Mouse (Mus musculus) forebrain, embryonic 12.5 days (tissue): ENCODE measurements around the gene Syngr2. TPM values are rescaled to one million over a fixed set of nuclear protein-coding genes. Genes with fewer than 3 reads are reported as not detected.
"Not testable (repeated sequence)": the region's sequence is repeated elsewhere in the genome, so short reads cannot be mapped to it uniquely, and the experiment has no call there.

Experiments
- ATAC-seq: fragments of 200-750 bp; cut with Nextera tagmentation; 2 replicates; pipeline ENCODE4 v1.8.0; 2017; ENCODE audit warnings: moderate TSS enrichment; ENCODE audit not compliant: low FRiP score
- H3K27ac ChIP-seq: fragments of 300-500 bp; sonication (generic); 2 replicates; pipeline ENCODE4 v1.5.1; 2016; ENCODE audit warnings: mild to moderate bottlenecking
- H3K27me3 ChIP-seq: fragments of 300-500 bp; sonication (generic); 2 replicates; pipeline ENCODE4 v1.6.1; 2016; ENCODE audit warnings: mild to moderate bottlenecking
- H3K36me3 ChIP-seq: fragments of 300-500 bp; sonication (generic); replicated peaks from 2 replicates; pipeline ENCODE4 v1.6.1; 2016; ENCODE audit warnings: mild to moderate bottlenecking
- H3K4me1 ChIP-seq: fragments of 300-500 bp; sonication (generic); 2 replicates; pipeline ENCODE4 v1.6.1; 2016
- H3K4me2 ChIP-seq: fragments of 300-500 bp; sonication (generic); 2 replicates; pipeline ENCODE4 v1.6.1; 2016; ENCODE audit warnings: mild to moderate bottlenecking, moderate library complexity
- H3K4me3 ChIP-seq: fragments of 300-500 bp; sonication (generic); replicated peaks from 2 replicates; pipeline ENCODE4 v1.5.1; 2016; ENCODE audit warnings: mild to moderate bottlenecking
- H3K9ac ChIP-seq: fragments of 300-500 bp; sonication (generic); 2 replicates; pipeline ENCODE4 v1.6.1; 2016; ENCODE audit warnings: mild to moderate bottlenecking
- H3K9me3 ChIP-seq: fragments of 300-500 bp; sonication (generic); 2 replicates; pipeline ENCODE4 v1.6.1; 2016
- WGBS: fragments of 180-500 bp; shearing (Covaris S2); methylation state at CpG from one replicate; pipeline ENCODE4 v1.1.7; 2016; 5-methylcytosine and 5-hydroxymethylcytosine counted together
- polyA plus RNA-seq: library from polyadenylated mRNA; unstranded; fragments of >200 nt; fragmentation: Nextera tagmentation; extraction: Ambion mirVana; gene quantifications from 2 replicates; pipeline ENCODE4 v1.2.1, GENCODE M21; 2016

The Syngr2 gene
- polyA plus RNA-seq, 1 experiment from 2014 or later = 25.5 TPM

DNA sequence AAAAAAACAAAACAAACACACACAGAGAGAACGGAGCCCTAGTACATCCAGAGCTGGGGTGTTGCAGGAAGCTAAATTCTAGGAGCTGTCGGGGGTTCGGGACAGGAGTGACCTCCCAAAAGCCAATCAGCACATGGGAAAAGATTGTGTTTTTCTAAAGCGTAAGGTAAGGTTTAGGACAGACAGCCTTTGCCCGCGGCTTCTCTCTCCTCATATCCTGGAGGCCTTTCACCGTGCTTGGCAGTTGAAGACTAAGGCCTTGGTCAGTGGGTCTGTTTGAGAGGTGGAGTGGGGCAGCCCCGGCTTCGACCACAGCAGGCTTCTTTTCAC, 26.8 kb upstream of the Syngr2 start:
- peak overlapping the region; percentile 62 for H3K4me2 ChIP-seq
- H3K4me1 ChIP-seq = peaks cover 44% of the 10 kb centered on the region
- H3K27ac ChIP-seq = 0 out of 2 replicates have a peak overlapping the region, but pooled peaks have one; percentile 19
- H3K9me3 ChIP-seq = no peaks in the 10 kb centered on the region
- no peaks in the 10 kb centered on the region for H3K36me3 ChIP-seq
- H3K27me3 ChIP-seq = peaks cover 77% of the 10 kb centered on the region
- ATAC-seq = no peak
- peak overlapping the region; percentile 33 for H3K4me3 ChIP-seq
- WGBS = 37% methylated on average over 9 of the region's 9 CpGs
- peak overlapping the region; percentile 50; the same call in 1 of the 2 replicates for H3K9ac ChIP-seq

DNA sequence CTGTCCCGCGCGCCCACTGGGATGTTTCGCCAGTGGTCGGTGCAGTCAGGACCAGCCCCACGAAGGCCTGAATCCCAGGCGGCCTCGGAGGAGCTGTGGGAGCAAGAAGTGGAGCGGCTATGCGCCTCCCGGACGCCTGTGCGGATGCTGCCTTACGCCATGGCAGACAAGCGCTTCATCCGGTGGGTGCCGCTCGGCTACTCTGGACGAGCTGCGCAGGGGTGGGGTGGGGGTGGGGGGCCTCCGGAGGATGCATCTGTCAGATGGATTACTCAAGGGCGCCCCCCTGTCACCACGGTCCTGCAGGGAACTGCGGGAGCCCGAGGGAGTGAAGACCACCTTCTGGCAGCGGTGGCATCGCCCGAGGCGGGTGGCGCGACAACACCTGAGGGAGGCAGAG, 26.4 kb upstream of the Syngr2 start:
- Histone ChIP-seq H3K27me3 (peaks cover 74% of the 10 kb centered on the region), H3K36me3 (no peaks in the 10 kb centered on the region), H3K4me3 (peak overlapping the region; percentile 33), H3K4me1 (peaks cover 44% of the 10 kb centered on the region), H3K4me2 (peak overlapping the region; percentile 62), H3K9me3 (no peaks in the 10 kb centered on the region), H3K27ac (0 out of 2 replicates have a peak overlapping the region, but pooled peaks have one; percentile 19), H3K9ac (peak overlapping the region; percentile 50)
- whole genome bisulfite sequencing = 3% methylated on average over 31 of the region's 31 CpGs
- ATAC-seq = no peak

DNA sequence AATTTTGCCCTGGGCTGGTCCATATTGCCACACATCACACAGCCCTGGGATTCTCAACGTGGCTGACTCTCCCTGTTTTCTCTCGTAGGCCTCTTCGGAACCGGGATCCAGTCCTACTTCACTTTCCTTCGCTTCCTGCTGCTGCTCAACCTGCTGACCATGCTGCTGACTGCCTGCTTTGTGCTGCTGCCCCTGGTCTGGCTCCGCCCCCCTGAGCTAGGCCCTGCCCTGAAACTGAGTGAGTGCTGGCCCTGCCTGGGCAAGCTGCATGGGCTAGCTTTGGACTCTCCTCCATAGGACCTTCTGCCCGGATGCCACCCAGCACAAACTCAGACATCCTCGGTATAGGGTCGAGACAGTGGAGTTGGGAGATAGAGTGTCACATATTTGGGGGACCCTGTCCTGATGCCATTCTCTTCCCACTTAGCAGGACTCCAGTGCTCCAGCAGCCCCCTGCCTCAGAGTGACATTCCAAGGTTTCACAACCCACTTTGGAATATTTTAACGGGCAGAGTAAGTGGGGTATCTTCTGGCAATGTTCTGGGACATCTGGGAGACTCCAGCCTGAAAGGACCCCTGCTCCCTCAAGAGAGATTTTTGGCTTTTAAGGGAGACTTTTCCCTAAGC, 25.7 kb upstream of the Syngr2 start:
- Histone ChIP-seq H3K9ac (peak overlapping the region; percentile 50; the same call in 1 of the 2 replicates), H3K36me3 (no peaks in the 10 kb centered on the region), H3K27ac (no peak overlapping the region), H3K4me3 (peak overlapping the region; percentile 33; the same call in 1 of the 2 replicates), H3K4me2 (peak overlapping the region; percentile 62), H3K4me1 (peaks cover 43% of the 10 kb centered on the region), H3K27me3 (peaks cover 67% of the 10 kb centered on the region), H3K9me3 (no peaks in the 10 kb centered on the region)
- 26% methylated on average over 10 of the region's 10 CpGs for WGBS
- peak; percentile 33; the same call in 1 of the 2 replicates for ATAC-seq

DNA sequence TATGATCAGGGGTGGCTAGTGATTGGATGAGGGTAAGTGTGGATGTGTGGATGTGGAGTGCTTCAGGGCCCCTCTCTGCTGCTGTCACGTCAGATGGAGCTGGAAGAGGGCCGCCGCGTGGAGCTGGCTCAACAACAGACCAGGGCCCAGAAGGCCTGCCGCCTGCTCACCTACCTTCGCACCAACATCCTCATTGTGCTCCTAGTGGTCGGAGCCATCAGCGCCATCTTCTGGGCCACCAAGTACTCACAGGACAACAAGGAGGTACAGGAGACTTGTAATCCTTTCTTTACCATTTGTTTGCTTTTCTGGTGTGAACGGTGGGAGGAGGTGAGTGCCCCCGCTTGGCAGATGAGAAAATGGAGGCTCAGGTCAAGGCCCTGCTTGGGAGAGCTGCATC, 23.2 kb upstream of the Syngr2 start:
- H3K4me1 ChIP-seq = peaks cover 25% of the 10 kb centered on the region
- H3K9me3 ChIP-seq = no peaks in the 10 kb centered on the region
- H3K4me2 ChIP-seq = no peak overlapping the region
- 8% methylated on average over 10 of the region's 10 CpGs for WGBS
- no peaks in the 10 kb centered on the region for H3K36me3 ChIP-seq
- H3K4me3 ChIP-seq = no peak overlapping the region
- no peak for ATAC-seq
- H3K27ac ChIP-seq = no peak overlapping the region
- H3K9ac ChIP-seq = 0 out of 2 replicates have a peak overlapping the region, but pooled peaks have one; percentile 7
- H3K27me3 ChIP-seq = peaks cover 54% of the 10 kb centered on the region

DNA sequence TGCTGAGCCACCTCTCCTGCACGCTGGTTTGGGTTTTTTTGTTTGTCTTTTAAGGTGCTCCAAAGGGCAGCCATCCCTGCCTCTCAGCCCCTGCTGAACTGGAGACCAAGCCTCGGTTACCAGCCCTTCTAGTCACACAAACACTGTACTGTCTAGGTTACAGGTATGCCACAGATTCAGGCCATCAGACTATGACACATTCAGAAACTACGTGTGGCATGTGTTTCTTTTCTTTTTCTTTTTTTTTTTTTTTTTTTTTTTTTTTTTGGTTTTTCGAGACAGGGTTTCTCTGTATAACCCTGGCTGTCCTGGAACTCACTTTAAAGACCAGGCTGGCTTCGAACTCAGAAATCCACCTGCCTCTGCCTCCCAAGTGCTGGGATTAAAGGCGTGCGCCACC, 21.0 kb upstream of the Syngr2 start:
- peaks cover 47% of the 10 kb centered on the region for H3K27me3 ChIP-seq
- 82% methylated on average over 7 of the region's 7 CpGs for WGBS

DNA sequence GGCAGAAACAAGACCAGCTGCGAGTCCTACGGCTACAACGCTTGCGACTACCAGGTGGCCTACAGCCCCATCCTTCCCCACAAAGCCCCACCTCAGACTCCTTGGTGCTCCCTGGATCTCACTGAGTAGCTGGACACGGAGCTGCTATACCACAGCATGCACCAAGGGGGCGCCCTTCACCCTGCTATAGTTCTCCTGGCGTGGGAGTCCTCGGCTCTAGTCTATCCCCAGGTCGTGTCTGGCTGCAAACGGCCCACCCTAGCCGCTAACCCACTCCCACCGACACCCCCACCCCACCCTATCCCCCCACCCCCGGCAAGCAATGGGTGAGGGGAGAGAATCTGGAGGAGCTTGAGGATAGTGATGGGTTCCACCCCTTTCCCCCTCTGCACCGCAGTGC, 19.2 kb upstream of the Syngr2 start:
- no peaks in the 10 kb centered on the region for H3K9me3 ChIP-seq
- no peak overlapping the region for H3K4me3 ChIP-seq
- peaks cover 11% of the 10 kb centered on the region; the same call in 1 of the 2 replicates for H3K4me1 ChIP-seq
- H3K27me3 ChIP-seq = peaks cover 35% of the 10 kb centered on the region
- H3K36me3 ChIP-seq = no peaks in the 10 kb centered on the region
- H3K4me2 ChIP-seq = peak overlapping the region; percentile 39
- H3K9ac ChIP-seq = no peak overlapping the region
- 0 out of 2 replicates have a peak, but pooled peaks have one; percentile 9 for ATAC-seq
- H3K27ac ChIP-seq = no peak overlapping the region
- WGBS = 5% methylated on average over 14 of the region's 14 CpGs

More for the DNA sequence above, 21.0 kb upstream of the Syngr2 start:
- not testable (repeated sequence) for H3K4me3 ChIP-seq, H3K36me3 ChIP-seq, H3K4me2 ChIP-seq, ATAC-seq, H3K27ac ChIP-seq, H3K9ac ChIP-seq, H3K9me3 ChIP-seq
- peaks cover 14% of the 10 kb centered on the region for H3K4me1 ChIP-seq

DNA sequence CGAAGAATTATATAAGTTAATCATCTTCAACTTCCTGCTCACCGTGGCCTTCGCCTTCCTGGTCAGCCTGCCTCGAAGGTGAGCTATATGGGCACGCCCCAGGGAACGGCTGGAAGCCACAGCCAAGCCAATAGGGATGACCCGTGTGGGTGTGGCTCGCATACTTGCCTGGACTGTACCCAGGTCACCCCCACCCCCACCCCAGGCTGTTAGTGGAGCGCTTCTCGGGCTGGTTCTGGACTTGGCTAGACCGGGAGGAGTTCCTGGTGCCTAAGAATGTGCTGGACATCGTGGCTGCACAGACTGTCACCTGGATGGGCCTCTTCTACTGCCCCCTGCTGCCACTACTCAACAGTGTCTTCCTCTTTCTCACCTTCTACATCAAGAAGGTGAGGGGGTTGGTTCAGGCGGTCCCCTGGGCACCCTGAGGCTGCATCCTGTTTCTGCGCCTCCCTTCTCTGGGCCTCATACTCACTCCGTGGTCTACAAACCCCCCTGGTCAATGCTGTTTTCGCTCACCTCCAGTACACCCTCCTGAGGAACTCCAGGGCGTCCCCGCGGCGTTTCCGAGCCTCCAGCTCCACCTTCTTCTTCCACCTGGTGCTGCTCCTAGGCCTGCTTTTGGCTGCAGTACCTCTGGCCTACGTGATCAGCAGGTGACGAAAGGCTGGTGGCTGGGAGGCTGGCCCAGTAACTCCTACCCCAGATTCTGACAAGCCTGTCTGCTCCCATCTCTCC, 18.6 kb upstream of the Syngr2 start:
- ATAC-seq = 0 out of 2 replicates have a peak, but pooled peaks have one; percentile 11

DNA sequence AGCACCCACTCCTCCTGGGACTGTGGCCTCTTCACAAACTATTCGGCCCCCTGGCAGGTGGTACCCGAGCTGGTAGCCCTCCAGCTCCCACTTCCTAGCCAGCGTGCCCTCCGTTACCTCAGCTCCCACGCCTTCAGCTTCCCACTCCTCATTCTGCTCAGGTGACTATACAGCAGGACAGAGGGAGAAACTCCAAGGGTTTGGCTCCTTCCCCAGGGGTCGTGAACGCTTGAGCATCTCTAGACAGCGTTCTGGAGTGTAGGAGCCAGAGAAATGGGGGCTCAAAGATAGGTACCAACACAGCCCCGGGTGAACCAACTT, 18.1 kb upstream of the Syngr2 start:
- H3K27ac ChIP-seq = no peak overlapping the region
- H3K4me1 ChIP-seq = peaks cover 8% of the 10 kb centered on the region; the same call in 1 of the 2 replicates
- no peak overlapping the region for H3K4me2 ChIP-seq
- no peak for ATAC-seq
- no peak overlapping the region for H3K9ac ChIP-seq
- no peak overlapping the region for H3K4me3 ChIP-seq
- H3K36me3 ChIP-seq = no peaks in the 10 kb centered on the region
- peaks cover 32% of the 10 kb centered on the region for H3K27me3 ChIP-seq
- no peaks in the 10 kb centered on the region for H3K9me3 ChIP-seq
- 86% methylated on average over 9 of the region's 9 CpGs for WGBS

More for the DNA sequence above, 18.6 kb upstream of the Syngr2 start:
- WGBS = 34% methylated on average over 23 of the region's 23 CpGs
- Histone ChIP-seq H3K4me2 (peak overlapping the region; percentile 39), H3K9ac (no peak overlapping the region), H3K9me3 (no peaks in the 10 kb centered on the region), H3K4me3 (no peak overlapping the region), H3K27me3 (peaks cover 32% of the 10 kb centered on the region), H3K27ac (no peak overlapping the region), H3K4me1 (peaks cover 11% of the 10 kb centered on the region; the same call in 1 of the 2 replicates), H3K36me3 (no peaks in the 10 kb centered on the region)

DNA sequence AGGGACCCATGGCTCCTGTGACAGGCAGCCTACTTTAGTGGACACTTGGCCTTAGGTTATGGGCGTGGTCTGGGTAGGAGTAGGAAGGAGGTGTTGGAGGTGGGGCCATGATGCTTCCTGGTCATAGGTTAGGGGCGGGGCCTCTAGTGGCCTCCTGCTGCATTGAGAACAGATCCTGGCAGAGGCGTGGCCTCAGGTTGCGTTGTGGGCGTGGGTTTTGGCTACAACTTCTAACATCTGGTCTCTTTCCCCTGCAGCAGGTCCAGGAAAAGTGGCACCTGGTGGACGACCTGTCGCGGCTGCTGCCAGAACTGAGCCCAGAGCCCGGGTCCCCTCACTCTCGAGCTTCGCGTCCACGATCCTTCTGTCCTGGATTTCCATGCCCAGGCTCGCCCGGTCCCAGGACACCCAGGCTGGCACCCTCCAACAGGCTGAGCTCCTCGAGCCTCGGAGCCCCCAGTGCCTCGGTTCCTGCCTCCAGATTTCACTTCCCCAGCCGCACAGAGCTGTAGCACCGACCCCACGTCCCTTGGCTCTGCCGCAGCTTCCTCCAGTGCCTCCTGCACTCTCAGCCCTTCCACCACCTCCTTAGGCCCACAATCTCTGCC, 17.1 kb upstream of the Syngr2 start:
- H3K4me1 ChIP-seq = peaks cover 8% of the 10 kb centered on the region; the same call in 1 of the 2 replicates
- H3K9me3 ChIP-seq = no peaks in the 10 kb centered on the region
- H3K27ac ChIP-seq = no peak overlapping the region
- peak overlapping the region; percentile 13; the same call in 1 of the 2 replicates for H3K4me2 ChIP-seq
- no peaks in the 10 kb centered on the region for H3K36me3 ChIP-seq
- WGBS = 7% methylated on average over 22 of the region's 22 CpGs
- no peak overlapping the region for H3K9ac ChIP-seq
- no peak for ATAC-seq
- H3K27me3 ChIP-seq = peaks cover 32% of the 10 kb centered on the region
- no peak overlapping the region for H3K4me3 ChIP-seq

DNA sequence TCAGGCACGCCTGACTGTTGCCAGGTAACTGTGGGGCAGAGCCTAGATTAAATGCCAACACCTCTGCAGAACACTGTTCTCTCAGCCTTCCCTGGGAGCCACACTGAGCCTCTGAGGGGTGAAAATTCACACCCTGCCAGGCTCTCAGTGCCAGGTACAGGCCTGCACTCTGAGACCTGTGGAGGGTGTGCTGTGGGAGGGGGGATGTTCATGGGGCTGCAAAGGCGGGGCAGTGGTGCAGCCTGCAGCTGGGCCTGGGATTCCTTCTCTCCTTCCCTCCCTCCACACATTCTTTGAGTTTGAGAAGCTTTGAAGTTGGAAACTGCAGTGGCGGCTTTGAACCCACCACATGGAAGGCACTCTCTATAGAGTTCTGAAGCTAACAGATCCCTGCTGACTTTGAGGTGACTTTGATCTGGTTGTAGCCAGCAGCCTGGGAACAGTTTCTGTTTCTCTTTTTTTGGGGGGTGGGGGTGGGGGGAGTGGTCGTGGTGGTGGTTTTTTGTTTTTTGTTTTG, 15.4 kb upstream of the Syngr2 start:
- Histone ChIP-seq H3K4me1 (peaks cover 8% of the 10 kb centered on the region; the same call in 1 of the 2 replicates), H3K27me3 (peaks cover 41% of the 10 kb centered on the region), H3K9me3 (no peaks in the 10 kb centered on the region), H3K4me3 (no peak overlapping the region), H3K4me2 (no peak overlapping the region), H3K9ac (no peak overlapping the region), H3K36me3 (no peaks in the 10 kb centered on the region), H3K27ac (no peak overlapping the region)
- no peak for ATAC-seq
- WGBS = 53% methylated on average over 4 of the region's 4 CpGs

DNA sequence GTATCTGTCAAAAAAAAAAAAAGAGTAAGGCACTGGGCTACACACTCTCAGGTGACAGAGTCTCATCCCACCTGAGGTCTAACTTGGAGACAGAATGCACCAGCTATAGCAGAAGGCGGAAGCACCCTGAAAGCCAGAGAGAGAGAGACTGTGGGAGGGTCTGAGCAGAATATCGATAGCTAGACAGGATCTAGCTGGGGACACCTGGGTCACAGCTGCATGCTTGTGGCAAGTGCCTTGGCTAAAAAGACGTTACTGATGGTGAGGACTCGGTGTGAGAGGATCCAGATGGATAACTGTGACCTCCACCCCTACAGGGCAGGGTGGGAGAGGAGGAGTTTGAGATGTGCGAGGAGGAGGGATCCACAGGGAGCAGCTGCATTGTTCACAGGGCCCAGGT, 12.5 kb upstream of the Syngr2 start:
- ATAC-seq = no peak
- no peaks in the 10 kb centered on the region for H3K4me1 ChIP-seq
- H3K36me3 ChIP-seq = no peaks in the 10 kb centered on the region
- no peaks in the 10 kb centered on the region for H3K9me3 ChIP-seq
- 61% methylated on average over 5 of the region's 5 CpGs for WGBS
- no peak overlapping the region for H3K9ac ChIP-seq
- H3K4me2 ChIP-seq = no peak overlapping the region
- H3K27me3 ChIP-seq = peaks cover 22% of the 10 kb centered on the region
- no peak overlapping the region for H3K27ac ChIP-seq
- H3K4me3 ChIP-seq = no peak overlapping the region

DNA sequence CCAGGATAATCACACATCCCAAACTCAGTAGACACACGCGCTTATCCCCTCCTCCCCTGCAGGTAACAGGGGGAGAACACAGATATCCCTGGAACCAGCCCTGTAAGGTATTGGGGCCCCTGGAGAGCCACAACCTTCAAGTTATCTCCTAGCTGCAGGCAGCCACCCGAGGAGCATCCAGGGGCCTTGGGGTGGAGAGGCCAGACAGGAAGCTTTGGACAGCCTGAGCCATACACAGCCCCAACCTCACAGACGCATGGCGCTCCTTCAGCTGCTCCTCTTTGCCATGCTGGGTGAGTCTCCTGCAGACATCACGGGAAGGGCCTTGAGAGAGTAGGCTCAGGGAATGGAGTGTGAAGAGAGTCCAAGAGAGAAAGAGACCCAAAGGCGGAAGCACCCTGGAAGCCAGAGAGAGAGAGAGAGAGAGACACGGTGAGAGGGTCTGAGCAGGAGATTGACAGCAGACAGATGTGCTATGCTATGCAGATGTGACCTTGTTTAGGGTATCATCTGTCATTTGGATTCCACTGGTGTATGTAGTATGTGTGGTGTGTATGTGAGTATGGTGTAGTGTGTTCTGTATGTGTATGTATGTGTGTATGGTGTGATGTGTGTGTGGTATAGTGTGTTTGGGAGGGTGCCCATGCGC, 11.8 kb upstream of the Syngr2 start, which contains the start of gene 6030468B19Rik:
TSS of gene 6030468B19Rik (plus strand) at position 150 of the 649 bp plus-strand sequence.
- no peak within 1 kb of the TSS for H3K27ac ChIP-seq
- H3K4me2 ChIP-seq = no peak within 1 kb of the TSS
- H3K27me3 ChIP-seq = peaks cover 19% of the 10 kb centered on the region
- H3K36me3 ChIP-seq = no peaks in the 10 kb centered on the region
- no peak for ATAC-seq
- WGBS = 72% methylated on average over 9 of the region's 9 CpGs
- H3K4me1 ChIP-seq = no peaks in the 10 kb centered on the region
- no peak within 1 kb of the TSS for H3K4me3 ChIP-seq
- H3K9ac ChIP-seq = no peak within 1 kb of the TSS
- H3K9me3 ChIP-seq = no peaks in the 10 kb centered on the region
